Mouse (Mus musculus): Measurements from ENCODE around the gene Gmds.

The Gmds gene

GRCm38 (mm10) chr13:32267184-32267775 lies 71.3 kb downstream of the Gmds start:
- no peak for DNase-seq (ENCODE audit: low spot score in 2 of 2)

- DNase-seq (ENCODE audit: low spot score in 2 of 2) = no peak
Measured at GRCm38 (mm10) chr13:32266721-32267120, 71.8 kb downstream of the Gmds start.

GRCm38 (mm10) chr13:32256121-32256520 lies 82.4 kb downstream of the Gmds start:
- DNase-seq (ENCODE audit: low spot score in 2 of 2) = no peak

GRCm38 (mm10) chr13:32252276-32252675 lies 86.3 kb downstream of the Gmds start:
- DNase-seq (ENCODE audit: low spot score in 2 of 2) = no peak

GRCm38 (mm10) chr13:32242200-32242599 lies 96.3 kb downstream of the Gmds start:
- no peak for DNase-seq (ENCODE audit: low spot score in 2 of 2)

GRCm38 (mm10) chr13:32236269-32236678 lies 102.3 kb downstream of the Gmds start:
- no peak for DNase-seq (ENCODE audit: low spot score in 2 of 2)

- no peak for DNase-seq (ENCODE audit: low spot score in 2 of 2)
Measured at GRCm38 (mm10) chr13:32235046-32235445, 103.5 kb downstream of the Gmds start.

GRCm38 (mm10) chr13:32234019-32234418 lies 104.5 kb downstream of the Gmds start:
- DNase-seq (ENCODE audit: low spot score in 2 of 2) = no peak

GRCm38 (mm10) chr13:32232391-32232790 lies 106.1 kb downstream of the Gmds start:
- DNase-seq (ENCODE audit: low spot score in 2 of 2) = no peak

- no peak for DNase-seq (ENCODE audit: low spot score in 2 of 2)
Measured at GRCm38 (mm10) chr13:32231956-32232355, 106.6 kb downstream of the Gmds start.

GRCm38 (mm10) chr13:32227874-32228562 lies 110.5 kb downstream of the Gmds start:
- DNase-seq (ENCODE audit: low spot score in 2 of 2) = no peak

- DNase-seq (ENCODE audit: low spot score in 2 of 2) = no peak
Measured at GRCm38 (mm10) chr13:32217647-32218046, 120.9 kb downstream of the Gmds start.

GRCm38 (mm10) chr13:32213702-32214452 lies 124.7 kb downstream of the Gmds start:
- DNase-seq (ENCODE audit: low spot score in 2 of 2) = peak in 1 of 2 experiments; percentile 14

GRCm38 (mm10) chr13:32212125-32212524 lies 126.4 kb downstream of the Gmds start:
- no peak for DNase-seq (ENCODE audit: low spot score in 2 of 2)

- DNase-seq (ENCODE audit: low spot score in 2 of 2) = no peak
Measured at GRCm38 (mm10) chr13:32207172-32207908, 131.2 kb downstream of the Gmds start.

GRCm38 (mm10) chr13:32179906-32180305 lies 158.6 kb downstream of the Gmds start:
- peak; percentile 22 to 48 for DNase-seq (ENCODE audit: low spot score in 2 of 2)

GRCm38 (mm10) chr13:32178682-32179081 lies 159.9 kb downstream of the Gmds start:
- no peak for DNase-seq (ENCODE audit: low spot score in 2 of 2)

GRCm38 (mm10) chr13:32177852-32178453 lies 160.6 kb downstream of the Gmds start:
- no peak for DNase-seq (ENCODE audit: low spot score in 2 of 2)

- no peak for DNase-seq (ENCODE audit: low spot score in 2 of 2)
Measured at GRCm38 (mm10) chr13:32175028-32175427, 163.5 kb downstream of the Gmds start.

GRCm38 (mm10) chr13:32169173-32169572 lies 169.4 kb downstream of the Gmds start:
- DNase-seq (ENCODE audit: low spot score in 2 of 2) = no peak

GRCm38 (mm10) chr13:32167806-32168205 lies 170.7 kb downstream of the Gmds start:
- DNase-seq (ENCODE audit: low spot score in 2 of 2) = no peak

GRCm38 (mm10) chr13:32165581-32165980 lies 173.0 kb downstream of the Gmds start:
- no peak for DNase-seq (ENCODE audit: low spot score in 2 of 2)

Data from thymus, postnatal 10 days (tissue).